Mouse (Mus musculus): ENCODE results near the gene Tmem196. TPM values are rescaled to one million over a fixed set of nuclear protein-coding genes. Genes with fewer than 3 reads are reported as not detected.
"Not testable (repeated sequence)": the region's sequence is repeated elsewhere in the genome, so short reads cannot be mapped to it uniquely, and the experiment has no call there.

The Tmem196 gene
- polyA plus RNA-seq, 1 experiment from 2014 or later = 1.2 TPM

- H3K4me3 ChIP-seq; H3K27ac ChIP-seq (replicated peaks); H3K9me3 ChIP-seq; H3K27me3 ChIP-seq (replicated peaks); ATAC-seq (ENCODE audit: extremely low read depth, insufficient number of reproducible peaks, low FRiP score, low TSS enrichment); H3K9ac ChIP-seq; H3K4me1 ChIP-seq; H3K4me2 ChIP-seq; H3K36me3 ChIP-seq: not testable (repeated sequence)
- WGBS = 84% methylated on average over 15 of the region's 15 CpGs
Measured at GRCm38 (mm10) chr12:120028089-120028959, 82.7 kb downstream of the Tmem196 start.

Data from heart, embryonic 13.5 days (tissue).